In genomic region chr7:109781087-109781469, GRCm38 (mm10) we compare ENCODE assay signal across 7 mouse cellular contexts. TPM values are rescaled to one million over a fixed set of nuclear protein-coding genes. Genes with fewer than 3 reads are reported as not detected.
A peak's percentile ranks its signal among the peaks of the same experiment; 100 is the strongest.
DNase-seq lines count a peak whose midpoint lies in the region; ATAC-seq lines count a peak whose summit lies in the region.

No protein-coding gene starts in this region.

- WGBS in embryonic facial prominence, embryonic 14.5 days = under 1% methylated on average over 23 of the region's 24 CpGs
- WGBS in midbrain, embryonic 15.5 days = 2% methylated on average over 24 of the region's 24 CpGs

- peak; percentile 35 for DNase-seq in right cerebral cortex, postnatal 25 days
- no peak for DNase-seq in right cerebral cortex, postnatal 10 days (ENCODE audit: low spot score in 2 of 2)
- DNase-seq in embryonic facial prominence, embryonic 14.5 days (ENCODE audit: low spot score) = no peak
- DNase-seq in frontal cortex, postnatal 14 days (ENCODE audit: low spot score in 2 of 2) = no peak
- DNase-seq in urinary bladder, postnatal 14 days (ENCODE audit: low spot score) = no peak

- no peaks in the 10 kb centered on the region for H3K9me3 ChIP-seq in embryonic facial prominence, embryonic 14.5 days (ENCODE audit: control insufficient read depth, low read length)
- H3K9me3 ChIP-seq in midbrain, embryonic 15.5 days = no peaks in the 10 kb centered on the region

- peak; percentile 42 for ATAC-seq in embryonic facial prominence, embryonic 14.5 days (ENCODE audit: low read depth)
- ATAC-seq in inflammation-experienced regulatory T-cells, adult 6 months = peak; percentile 47
- peak; percentile 76; the same call in 1 of the 2 replicates for ATAC-seq in midbrain, embryonic 15.5 days (replicated peaks)

- H3K27ac ChIP-seq in embryonic facial prominence, embryonic 14.5 days (replicated peaks; ENCODE audit: low read depth, low read length) = no peak overlapping the region
- H3K27ac ChIP-seq in midbrain, embryonic 15.5 days = no peak overlapping the region

- peaks cover 53% of the 10 kb centered on the region for H3K27me3 ChIP-seq in embryonic facial prominence, embryonic 14.5 days (replicated peaks; ENCODE audit: control insufficient read depth, insufficient read depth, low read length)
- H3K27me3 ChIP-seq in midbrain, embryonic 15.5 days (replicated peaks) = peaks cover 30% of the 10 kb centered on the region

- no peaks in the 10 kb centered on the region for H3K36me3 ChIP-seq in embryonic facial prominence, embryonic 14.5 days (ENCODE audit: control insufficient read depth, insufficient read depth, low read length)
- H3K36me3 ChIP-seq in midbrain, embryonic 15.5 days (replicated peaks) = no peaks in the 10 kb centered on the region

- H3K9ac ChIP-seq in embryonic facial prominence, embryonic 14.5 days (ENCODE audit: low read depth, low read length) = peak overlapping the region; percentile 35; the same call in 1 of the 2 replicates
- H3K9ac ChIP-seq in midbrain, embryonic 15.5 days = peak overlapping the region; percentile 66

- peak overlapping the region; percentile 49 for H3K4me3 ChIP-seq in embryonic facial prominence, embryonic 14.5 days (ENCODE audit: low read depth, low read length)
- peak overlapping the region; percentile 75 for H3K4me3 ChIP-seq in midbrain, embryonic 15.5 days

- H3K4me2 ChIP-seq in embryonic facial prominence, embryonic 14.5 days (ENCODE audit: low read depth, low read length) = peak overlapping the region; percentile 90
- peak overlapping the region; percentile 96 for H3K4me2 ChIP-seq in midbrain, embryonic 15.5 days

- 0 out of 2 replicates have a peak, but pooled peaks cover 6% of the 10 kb centered on the region for H3K4me1 ChIP-seq in embryonic facial prominence, embryonic 14.5 days (ENCODE audit: control insufficient read depth, insufficient read depth, low read length)
- peaks cover 15% of the 10 kb centered on the region for H3K4me1 ChIP-seq in midbrain, embryonic 15.5 days

RNA-seq across cellular contexts. Expression of gene Nrip3, which starts 0.7 kb away (rescaled TPM):
- polyA plus RNA-seq in embryonic facial prominence, embryonic 14.5 days (2014; fragmentation: Nextera tagmentation; extraction: Ambion mirVana) = 1.8 and 1.9 TPM in 2 replicates
- under 1 TPM; 0.11 to 0.98 (median 0.74) TPM for polyA plus RNA-seq in inflammation-experienced regulatory T-cells, adult 6 months (2017; shearing (Covaris generic))
- 7.2 and 8.4 TPM in 2 replicates for polyA plus RNA-seq in midbrain, embryonic 15.5 days (2015; fragmentation: Nextera tagmentation; extraction: Ambion mirVana)

RNA-seq across cellular contexts. Expression of gene Tmem9b, which starts 28.4 kb away (rescaled TPM):
- polyA plus RNA-seq in embryonic facial prominence, embryonic 14.5 days (2014; fragmentation: Nextera tagmentation; extraction: Ambion mirVana) = 71.2 and 73.6 TPM in 2 replicates
- polyA plus RNA-seq in inflammation-experienced regulatory T-cells, adult 6 months (2017; shearing (Covaris generic)) = 100 to 1,000 TPM; 103 to 142 (median 121) TPM
- polyA plus RNA-seq in midbrain, embryonic 15.5 days (2015; fragmentation: Nextera tagmentation; extraction: Ambion mirVana) = 116 and 121 TPM in 2 replicates

RNA-seq across cellular contexts. Expression of gene Ascl3, which starts 49.6 kb away (rescaled TPM):
- polyA plus RNA-seq in embryonic facial prominence, embryonic 14.5 days (2014; fragmentation: Nextera tagmentation; extraction: Ambion mirVana) = 0.42 TPM in 1 of 2 replicates, not detected in the other
- polyA plus RNA-seq in inflammation-experienced regulatory T-cells, adult 6 months (2017; shearing (Covaris generic)) = under 1 TPM in 1 of 3 experiments, not detected in 2; 0.83 TPM
- polyA plus RNA-seq in midbrain, embryonic 15.5 days (2015; fragmentation: Nextera tagmentation; extraction: Ambion mirVana) = 0.26 and 0.34 TPM in 2 replicates

RNA-seq across cellular contexts. Expression of gene BC051019, which starts 57.4 kb away (rescaled TPM):
- 1.1 and 4.6 TPM in 2 replicates for polyA plus RNA-seq in embryonic facial prominence, embryonic 14.5 days (2014; fragmentation: Nextera tagmentation; extraction: Ambion mirVana)
- under 1 TPM in 1 of 3 experiments, not detected in 2; 0.27 TPM for polyA plus RNA-seq in inflammation-experienced regulatory T-cells, adult 6 months (2017; shearing (Covaris generic))
- polyA plus RNA-seq in midbrain, embryonic 15.5 days (2015; fragmentation: Nextera tagmentation; extraction: Ambion mirVana) = 0.20 and 0.23 TPM in 2 replicates
